Mouse (Mus musculus): ENCODE measurements around the gene Cachd1.

The Cachd1 gene

GRCm38 (mm10) chr4:100776043-100776870 lies at the start of gene Cachd1:
Cachd1 (plus strand) TSS chr4:100776675.
- DNase-seq (ENCODE audit: extremely low spot score, low read depth, low spot score), result no peak

GRCm38 (mm10) chr4:100728896-100729479 lies 47.5 kb upstream of the Cachd1 start:
- no peak for DNase-seq (ENCODE audit: extremely low spot score, low read depth, low spot score)

GRCm38 (mm10) chr4:100735098-100735935 lies 41.2 kb upstream of the Cachd1 start:
- no peak for DNase-seq (ENCODE audit: extremely low spot score, low read depth, low spot score)

GRCm38 (mm10) chr4:100735936-100736349 lies 40.5 kb upstream of the Cachd1 start:
- no peak for DNase-seq (ENCODE audit: extremely low spot score, low read depth, low spot score)

GRCm38 (mm10) chr4:100743615-100744014 lies 32.9 kb upstream of the Cachd1 start:
- no peak for DNase-seq (ENCODE audit: extremely low spot score, low read depth, low spot score)

- no peak for DNase-seq (ENCODE audit: extremely low spot score, low read depth, low spot score)
These were observed 24.2 kb upstream of the Cachd1 start for GRCm38 (mm10) chr4:100752278-100752677.

- DNase-seq (ENCODE audit: extremely low spot score, low read depth, low spot score), result no peak
These were observed 20.8 kb upstream of the Cachd1 start for GRCm38 (mm10) chr4:100755632-100756031.

- no peak for DNase-seq (ENCODE audit: extremely low spot score, low read depth, low spot score)
These were observed 20.0 kb upstream of the Cachd1 start for GRCm38 (mm10) chr4:100756499-100756898.

GRCm38 (mm10) chr4:100758265-100758898 lies 18.1 kb upstream of the Cachd1 start:
- DNase-seq (ENCODE audit: extremely low spot score, low read depth, low spot score), result no peak

GRCm38 (mm10) chr4:100759603-100760002 lies 16.9 kb upstream of the Cachd1 start:
- DNase-seq (ENCODE audit: extremely low spot score, low read depth, low spot score), result no peak

- no peak for DNase-seq (ENCODE audit: extremely low spot score, low read depth, low spot score)
These were observed 16.1 kb upstream of the Cachd1 start for GRCm38 (mm10) chr4:100760416-100760815.

GRCm38 (mm10) chr4:100768606-100769005 lies 7.9 kb upstream of the Cachd1 start:
- no peak for DNase-seq (ENCODE audit: extremely low spot score, low read depth, low spot score)

- DNase-seq (ENCODE audit: extremely low spot score, low read depth, low spot score), result no peak
These were observed 448 bp downstream of the Cachd1 start for GRCm38 (mm10) chr4:100776871-100777375.

GRCm38 (mm10) chr4:100777376-100778041 lies 1.0 kb downstream of the Cachd1 start:
- no peak for DNase-seq (ENCODE audit: extremely low spot score, low read depth, low spot score)

- DNase-seq (ENCODE audit: extremely low spot score, low read depth, low spot score), result no peak
These were observed 1.6 kb downstream of the Cachd1 start for GRCm38 (mm10) chr4:100778082-100778481.

GRCm38 (mm10) chr4:100779023-100779422 lies 2.5 kb downstream of the Cachd1 start:
- DNase-seq (ENCODE audit: extremely low spot score, low read depth, low spot score), result no peak

- no peak for DNase-seq (ENCODE audit: extremely low spot score, low read depth, low spot score)
These were observed 3.2 kb downstream of the Cachd1 start for GRCm38 (mm10) chr4:100779695-100780094.

- DNase-seq (ENCODE audit: extremely low spot score, low read depth, low spot score), result no peak
These were observed 4.4 kb downstream of the Cachd1 start for GRCm38 (mm10) chr4:100780911-100781310.

- no peak for DNase-seq (ENCODE audit: extremely low spot score, low read depth, low spot score)
These were observed 5.9 kb downstream of the Cachd1 start for GRCm38 (mm10) chr4:100782348-100782747.

GRCm38 (mm10) chr4:100782891-100783290 lies 6.4 kb downstream of the Cachd1 start:
- DNase-seq (ENCODE audit: extremely low spot score, low read depth, low spot score), result no peak
